Mouse (Mus musculus) fibroblast of lung, adult 2 months (primary cell): ENCODE data around the gene Dnajc27.

ENCODE experiments used
- DNase-seq: peaks from one replicate; pipeline ENCODE4 v3.0.0-alpha.2; 2011; ENCODE audit warnings: low read depth

Gene Dnajc27

DNA sequence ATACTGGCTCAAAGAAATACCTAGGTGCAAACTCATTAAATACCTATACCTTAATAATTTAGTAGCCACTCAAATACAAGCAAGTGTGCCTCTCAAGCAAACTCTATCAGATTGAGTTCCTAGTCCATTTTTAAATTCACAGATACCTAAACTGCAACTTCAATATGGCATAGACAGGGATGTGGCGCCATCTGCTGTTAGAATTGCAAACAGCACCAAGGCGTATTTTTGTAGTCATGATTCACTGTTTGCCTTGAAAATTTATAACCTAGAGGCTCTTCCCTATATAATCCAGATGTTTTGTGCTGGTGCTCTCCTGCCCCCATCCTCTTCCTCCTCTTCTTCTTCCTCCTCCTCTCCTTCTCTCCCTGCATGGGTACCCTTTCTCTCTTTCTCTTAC lies 2.1 kb upstream of the Dnajc27 start:
- DNase-seq, result peak; percentile 50

DNA sequence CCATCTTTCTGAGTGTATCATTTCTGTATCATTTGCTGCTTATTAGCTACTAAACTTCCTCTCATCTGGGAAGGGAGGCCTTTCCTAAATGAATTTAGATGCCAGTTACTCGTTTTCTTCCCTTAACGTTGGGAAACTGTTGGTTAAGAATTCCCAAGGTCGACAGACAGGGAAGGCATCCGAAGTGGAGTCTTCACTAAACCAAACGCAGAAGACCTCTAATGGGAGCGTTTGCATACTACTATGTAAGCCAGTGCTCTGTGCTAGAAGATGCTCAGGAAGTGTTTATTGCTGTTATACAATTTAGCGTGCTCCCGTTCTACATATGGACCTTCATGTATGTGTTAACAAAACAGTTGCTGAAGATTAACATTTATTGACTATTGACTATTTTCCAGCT lies 1.1 kb downstream of the Dnajc27 start:
- DNase-seq, result no peak

DNA sequence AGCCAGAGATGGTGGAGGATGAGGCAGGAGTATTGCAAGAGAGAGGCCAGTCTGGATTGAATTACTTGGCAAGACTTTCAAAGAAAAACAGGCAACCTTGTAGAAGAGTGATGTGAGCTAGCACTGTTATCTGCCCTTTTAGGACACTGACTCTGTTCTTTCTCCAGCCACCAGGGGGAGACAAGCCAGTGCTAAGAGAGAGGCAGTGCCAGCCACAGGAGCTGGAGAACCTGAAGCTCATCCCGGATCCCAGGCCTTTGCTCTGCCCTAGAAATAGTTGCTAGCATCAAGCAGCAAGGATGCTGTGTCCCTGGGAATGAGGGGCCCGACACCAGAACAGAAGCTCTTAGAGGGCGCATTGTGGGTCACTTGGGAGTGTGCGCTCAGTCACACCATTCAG lies 25.0 kb downstream of the Dnajc27 start:
- peak; percentile 21 for DNase-seq

DNA sequence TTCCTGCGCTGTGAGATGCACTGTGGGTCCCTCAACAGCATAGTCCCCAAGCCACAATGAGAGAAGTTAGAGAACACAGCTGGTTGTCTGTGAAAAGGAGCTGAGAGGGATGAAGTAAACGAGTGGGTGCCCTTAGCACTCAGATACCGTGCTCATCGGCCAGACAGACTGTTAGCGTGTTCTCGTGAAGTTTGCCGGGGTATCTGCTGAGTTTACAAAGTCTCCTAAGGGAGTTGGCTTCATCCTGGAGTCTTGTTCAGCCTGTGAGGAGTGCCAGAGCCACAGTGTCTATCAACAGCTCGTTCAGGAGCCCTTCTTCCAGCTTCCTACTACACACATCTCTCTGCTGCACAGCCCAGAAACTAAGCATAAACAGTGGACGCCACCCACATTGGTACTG lies 33.7 kb downstream of the Dnajc27 start:
- no peak for DNase-seq

DNA sequence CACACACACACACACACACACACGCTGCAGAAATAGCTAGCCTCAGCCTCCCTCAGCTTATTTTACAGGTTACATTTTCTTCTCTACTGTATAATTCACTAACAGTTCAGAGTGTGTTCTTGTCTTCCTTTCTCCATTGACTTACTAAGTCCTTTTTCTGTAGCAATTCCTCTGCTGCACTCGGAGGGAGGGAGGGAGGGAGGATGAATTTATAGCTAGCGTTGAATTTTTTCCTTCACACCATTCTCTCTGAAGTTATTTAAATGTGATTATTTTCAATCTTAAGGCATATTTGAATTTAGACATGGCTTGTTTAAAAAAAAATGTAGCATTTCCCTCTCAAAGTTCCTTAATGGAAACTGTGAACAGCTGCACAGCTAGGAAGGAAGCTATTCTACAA lies 34.8 kb downstream of the Dnajc27 start:
- DNase-seq, result no peak

DNA sequence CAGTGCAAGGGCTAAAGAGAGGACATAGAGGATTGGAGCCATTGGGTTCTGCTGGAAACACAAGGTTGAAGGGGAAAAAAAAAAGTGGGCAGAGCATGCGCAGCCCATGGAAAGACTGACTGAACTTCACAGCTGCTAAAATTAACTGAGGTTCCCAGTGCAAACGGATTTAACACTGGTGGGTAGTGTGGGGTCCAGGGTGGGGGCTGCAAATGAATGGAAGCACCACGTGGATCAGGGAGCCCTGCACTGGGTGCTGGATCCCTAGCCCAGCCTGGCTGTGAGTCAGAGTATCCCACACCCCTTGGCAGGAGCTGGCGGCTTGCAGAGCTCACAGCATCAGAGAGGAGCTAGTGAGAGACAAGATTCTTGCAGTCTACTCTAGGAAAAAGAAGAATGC lies 35.2 kb downstream of the Dnajc27 start:
- no peak for DNase-seq

DNA sequence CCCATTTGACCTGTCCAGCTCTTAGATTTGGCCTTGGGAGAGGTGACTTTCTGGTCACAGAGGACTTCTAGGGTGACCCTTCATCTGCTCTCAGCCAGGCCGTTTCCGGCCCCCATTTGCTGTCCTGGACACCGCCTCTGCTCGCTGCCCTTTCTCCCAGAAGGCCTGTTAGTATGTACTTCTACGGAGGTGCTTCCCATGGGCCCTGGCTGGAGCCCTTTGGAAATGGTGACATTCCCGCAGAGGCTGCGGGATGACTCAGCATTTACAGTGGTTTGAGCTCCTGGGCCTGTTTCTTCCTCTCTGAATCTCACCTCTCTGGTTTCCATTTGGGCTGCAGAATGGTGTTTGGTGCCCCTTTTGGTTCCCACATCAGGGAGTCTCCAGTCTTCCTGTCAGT lies 45.0 kb downstream of the Dnajc27 start:
- DNase-seq, result no peak

GRCm38 (mm10) chr12:4132941-4133846 lies 50.8 kb downstream of the Dnajc27 start, which contains the start of gene Adcy3:
Gene Adcy3 (plus strand): TSS chr12:4133103.
- no peak for DNase-seq

DNA sequence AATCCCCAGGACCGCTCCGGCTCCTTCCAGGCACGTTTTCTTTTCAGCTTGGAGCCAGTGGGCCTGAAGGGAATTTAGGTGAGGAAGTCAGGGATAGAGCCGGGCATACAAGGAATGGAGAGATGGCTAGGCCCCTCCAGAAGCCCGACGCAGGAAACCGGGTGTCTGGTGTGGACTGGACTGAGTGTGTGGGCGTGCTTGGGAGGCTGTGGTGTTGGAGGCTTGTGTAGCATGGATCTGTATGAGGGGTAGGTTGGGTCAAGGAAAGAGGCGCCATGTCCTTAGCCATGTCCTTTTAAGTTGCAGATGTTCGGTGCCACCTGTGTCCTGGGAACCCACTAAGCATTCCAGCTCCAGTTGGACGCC lies 51.4 kb downstream of the Dnajc27 start:
- no peak for DNase-seq

- DNase-seq, result no peak
These were observed 60.8 kb downstream of the Dnajc27 start for GRCm38 (mm10) chr12:4143179-4143578.

GRCm38 (mm10) chr12:4150936-4151335 lies 68.6 kb downstream of the Dnajc27 start:
- no peak for DNase-seq

- DNase-seq, result no peak
These were observed 69.6 kb downstream of the Dnajc27 start for GRCm38 (mm10) chr12:4151969-4152368.

- no peak for DNase-seq
These were observed 75.1 kb downstream of the Dnajc27 start for GRCm38 (mm10) chr12:4157466-4157865.

- DNase-seq, result no peak
These were observed 75.8 kb downstream of the Dnajc27 start for GRCm38 (mm10) chr12:4158179-4158578.

GRCm38 (mm10) chr12:4158868-4159632 lies 76.7 kb downstream of the Dnajc27 start:
- DNase-seq, result no peak
